Mouse (Mus musculus) stomach, embryonic 16.5 days (tissue): Measurements from ENCODE around the gene Rdh8. TPM values are rescaled to one million over a fixed set of nuclear protein-coding genes. Genes with fewer than 3 reads are reported as not detected.

Experiments used
- ATAC-seq: fragments of 200-750 bp; cut with Nextera tagmentation; 2 replicates; pipeline ENCODE4 v1.8.0; 2017; ENCODE audit warnings: moderate number of reproducible peaks, moderate TSS enrichment; ENCODE audit not compliant: insufficient read depth, low FRiP score
- H3K27ac ChIP-seq: fragments of 300-500 bp; sonication (generic); 2 replicates; pipeline ENCODE4 v1.5.1; 2014; ENCODE audit warnings: low read length
- H3K27me3 ChIP-seq: fragments of 300-500 bp; sonication (generic); 2 replicates; pipeline ENCODE4 v1.6.1; 2014; ENCODE audit warnings: low read length, control low read depth, mixed read lengths; ENCODE audit not compliant: control insufficient read depth, insufficient read depth
- H3K36me3 ChIP-seq: fragments of 300-500 bp; sonication (generic); 2 replicates; pipeline ENCODE4 v1.6.1; 2014; ENCODE audit warnings: low read length; ENCODE audit not compliant: control insufficient read depth, insufficient read depth
- H3K4me1 ChIP-seq: fragments of 300-500 bp; sonication (generic); 2 replicates; pipeline ENCODE4 v1.6.1; 2014; ENCODE audit warnings: low read length, control low read depth, mixed read lengths; ENCODE audit not compliant: control insufficient read depth, insufficient read depth
- H3K4me2 ChIP-seq: fragments of 300-500 bp; sonication (generic); 2 replicates; pipeline ENCODE4 v1.6.1; 2014; ENCODE audit warnings: low read depth, low read length, mixed read lengths
- H3K4me3 ChIP-seq: fragments of 300-500 bp; sonication (generic); replicated peaks from 2 replicates; pipeline ENCODE4 v1.5.1; 2014; ENCODE audit warnings: mild to moderate bottlenecking, low read length
- H3K9ac ChIP-seq: fragments of 300-500 bp; sonication (generic); 2 replicates; pipeline ENCODE4 v1.6.1; 2014; ENCODE audit warnings: low read length
- H3K9me3 ChIP-seq: fragments of 300-500 bp; sonication (generic); replicated peaks from 2 replicates; pipeline ENCODE4 v1.6.1; 2016; ENCODE audit warnings: low read length, control low read depth; ENCODE audit not compliant: control insufficient read depth
- WGBS: fragments of 180-500 bp; shearing (Covaris S2); extraction: QIAGEN DNeasy Blood & Tissue Kit; methylation state at CpG from one replicate; pipeline ENCODE4 v1.1.7; 2014; 5-methylcytosine and 5-hydroxymethylcytosine counted together
- polyA plus RNA-seq: library from polyadenylated mRNA; unstranded; fragments of >200 nt; fragmentation: Nextera tagmentation; extraction: Ambion mirVana; gene quantifications from 2 replicates; pipeline ENCODE4 v1.2.1, GENCODE M21; 2015

The Rdh8 gene
- polyA plus RNA-seq, result not detected in 2 replicates

- Histone ChIP-seq H3K9me3 (no peaks in the 10 kb centered on the region), H3K36me3 (no peaks in the 10 kb centered on the region), H3K27ac (no peak within 1 kb of the TSS), H3K27me3 (peaks cover 3% of the 10 kb centered on the region; the same call in 1 of the 2 replicates), H3K9ac (no peak within 1 kb of the TSS), H3K4me2 (no peak within 1 kb of the TSS), H3K4me1 (peaks cover 5% of the 10 kb centered on the region), H3K4me3 (no peak within 1 kb of the TSS)
- no peak for ATAC-seq
- WGBS, result 75% methylated on average over 6 of the region's 6 CpGs
Measured at GRCm38 (mm10) chr9:20818236-20818635, at the start of gene Rdh8. Rdh8 (plus strand) TSS chr9:20818503.

- 75% methylated on average over 3 of the region's 3 CpGs for WGBS
- H3K4me2 ChIP-seq, result no peak overlapping the region
- ATAC-seq, result no peak
- no peak overlapping the region for H3K9ac ChIP-seq
- no peaks in the 10 kb centered on the region; the same call in 1 of the 2 replicates for H3K4me1 ChIP-seq
- H3K9me3 ChIP-seq, result 0 out of 2 replicates have a peak, but pooled peaks cover 2% of the 10 kb centered on the region
- H3K4me3 ChIP-seq, result no peak overlapping the region
- H3K27me3 ChIP-seq, result no peaks in the 10 kb centered on the region
- H3K36me3 ChIP-seq, result no peaks in the 10 kb centered on the region
- H3K27ac ChIP-seq, result no peak overlapping the region
Measured at GRCm38 (mm10) chr9:20781286-20781685, 37.0 kb upstream of the Rdh8 start.

- H3K27ac ChIP-seq, result no peak overlapping the region
- WGBS, result 50% methylated on average over 6 of the region's 6 CpGs
- ATAC-seq, result no peak
- H3K36me3 ChIP-seq, result no peaks in the 10 kb centered on the region
- H3K4me1 ChIP-seq, result no peaks in the 10 kb centered on the region; the same call in none of the 2 replicates
- H3K27me3 ChIP-seq, result no peaks in the 10 kb centered on the region
- no peak overlapping the region for H3K9ac ChIP-seq
- H3K9me3 ChIP-seq, result 0 out of 2 replicates have a peak, but pooled peaks cover 2% of the 10 kb centered on the region
- H3K4me3 ChIP-seq, result no peak overlapping the region
- no peak overlapping the region for H3K4me2 ChIP-seq
Measured at GRCm38 (mm10) chr9:20785055-20785454, 33.2 kb upstream of the Rdh8 start.

GRCm38 (mm10) chr9:20787992-20788391, 30.3 kb upstream of the Rdh8 start:
- no peaks in the 10 kb centered on the region for H3K27me3 ChIP-seq
- no peak overlapping the region for H3K9ac ChIP-seq
- no peak overlapping the region for H3K4me3 ChIP-seq
- H3K9me3 ChIP-seq, result no peaks in the 10 kb centered on the region
- no peaks in the 10 kb centered on the region for H3K36me3 ChIP-seq
- ATAC-seq, result no peak
- no peaks in the 10 kb centered on the region; the same call in none of the 2 replicates for H3K4me1 ChIP-seq
- H3K27ac ChIP-seq, result no peak overlapping the region
- WGBS, result 72% methylated on average over 8 of the region's 8 CpGs
- no peak overlapping the region for H3K4me2 ChIP-seq

GRCm38 (mm10) chr9:20789651-20790050, 28.7 kb upstream of the Rdh8 start:
- Histone ChIP-seq H3K9me3 (no peaks in the 10 kb centered on the region), H3K4me1 (peaks cover 10% of the 10 kb centered on the region), H3K27me3 (no peaks in the 10 kb centered on the region), H3K36me3 (no peaks in the 10 kb centered on the region), H3K9ac (no peak overlapping the region), H3K27ac (no peak overlapping the region), H3K4me3 (no peak overlapping the region), H3K4me2 (no peak overlapping the region)
- ATAC-seq, result no peak
- WGBS, result 73% methylated on average over 3 of the region's 4 CpGs

GRCm38 (mm10) chr9:20790345-20790744, 28.0 kb upstream of the Rdh8 start:
- Histone ChIP-seq H3K27me3 (no peaks in the 10 kb centered on the region), H3K4me1 (peaks cover 10% of the 10 kb centered on the region), H3K4me2 (no peak overlapping the region), H3K36me3 (no peaks in the 10 kb centered on the region), H3K27ac (no peak overlapping the region), H3K9ac (no peak overlapping the region), H3K9me3 (no peaks in the 10 kb centered on the region), H3K4me3 (no peak overlapping the region)
- WGBS, result 52% methylated on average over 3 of the region's 3 CpGs
- ATAC-seq, result no peak

GRCm38 (mm10) chr9:20794108-20794806, 24.0 kb upstream of the Rdh8 start:
- WGBS, result 24% methylated on average over 7 of the region's 7 CpGs
- Histone ChIP-seq H3K27ac (peak overlapping the region; percentile 66), H3K27me3 (no peaks in the 10 kb centered on the region), H3K4me1 (peaks cover 10% of the 10 kb centered on the region), H3K9ac (0 out of 2 replicates have a peak overlapping the region, but pooled peaks have one; percentile 4), H3K4me2 (no peak overlapping the region), H3K9me3 (no peaks in the 10 kb centered on the region), H3K36me3 (no peaks in the 10 kb centered on the region), H3K4me3 (no peak overlapping the region)
- peak; percentile 77 for ATAC-seq

- Histone ChIP-seq H3K4me1 (no peaks in the 10 kb centered on the region), H3K27me3 (no peaks in the 10 kb centered on the region), H3K9ac (no peak overlapping the region), H3K4me3 (no peak overlapping the region), H3K9me3 (no peaks in the 10 kb centered on the region; the same call in 1 of the 2 replicates), H3K4me2 (no peak overlapping the region), H3K36me3 (no peaks in the 10 kb centered on the region), H3K27ac (no peak overlapping the region)
- 65% methylated on average over 13 of the region's 13 CpGs for WGBS
- peak; percentile 35; the same call in 1 of the 2 replicates for ATAC-seq
Measured at GRCm38 (mm10) chr9:20804266-20805158, 13.8 kb upstream of the Rdh8 start.

- H3K4me2 ChIP-seq, result no peak overlapping the region
- no peaks in the 10 kb centered on the region; the same call in 1 of the 2 replicates for H3K9me3 ChIP-seq
- no peak for ATAC-seq
- H3K4me1 ChIP-seq, result no peaks in the 10 kb centered on the region
- H3K27me3 ChIP-seq, result no peaks in the 10 kb centered on the region
- H3K9ac ChIP-seq, result no peak overlapping the region
- no peak overlapping the region for H3K27ac ChIP-seq
- WGBS, result 78% methylated on average over 3 of the region's 3 CpGs
- H3K4me3 ChIP-seq, result no peak overlapping the region
- no peaks in the 10 kb centered on the region for H3K36me3 ChIP-seq
Measured at GRCm38 (mm10) chr9:20805159-20805495, 13.2 kb upstream of the Rdh8 start.
